ENCODE assay signal across 8 mouse cellular contexts in the genomic region with DNA sequence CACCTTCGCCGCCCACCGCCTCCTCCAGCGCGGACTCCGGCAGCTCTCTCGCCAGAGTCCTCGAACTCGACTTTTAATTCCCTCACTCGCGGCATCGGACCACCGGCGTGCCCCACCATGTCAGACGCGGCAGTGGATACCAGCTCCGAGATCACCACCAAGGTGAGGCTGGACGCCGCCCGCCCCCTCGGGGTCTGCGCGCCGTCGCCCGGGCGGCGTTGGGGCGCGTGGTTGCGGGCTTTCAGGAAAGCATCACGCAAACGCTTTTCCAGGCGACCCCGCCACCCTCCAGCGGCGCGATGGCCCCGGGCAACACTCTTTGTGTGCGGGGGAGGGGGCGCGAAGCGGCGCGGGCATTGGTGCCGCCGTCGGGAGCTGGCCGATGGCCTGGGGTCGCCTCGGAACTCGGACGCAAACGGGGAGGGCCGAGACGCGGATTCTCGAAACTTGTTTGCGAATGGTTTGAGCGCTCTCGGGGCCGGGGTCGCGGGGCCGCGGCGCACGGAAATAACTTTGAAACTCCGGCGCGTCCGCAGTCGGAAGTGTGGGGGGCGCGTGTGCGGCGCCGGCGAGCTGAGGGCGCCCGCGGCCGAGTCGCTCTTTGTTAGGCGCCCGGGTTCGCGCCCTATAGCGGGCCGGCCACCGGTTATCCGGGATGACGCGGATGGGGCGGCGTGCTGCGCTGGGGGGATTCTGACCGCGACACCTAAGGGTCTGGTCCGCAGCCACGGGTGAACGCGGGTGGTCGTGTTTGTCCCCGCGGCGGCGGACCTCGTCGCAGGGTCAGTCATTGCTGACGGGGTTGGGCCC. TPM values are rescaled to one million over a fixed set of nuclear protein-coding genes. Genes with fewer than 3 reads are reported as not detected.
DNase-seq lines count a peak whose midpoint lies in the region; ATAC-seq and TF ChIP-seq lines count a peak whose summit lies in the region.

No protein-coding gene starts in this region.

- H3K4me2 ChIP-seq in kidney, embryonic 14.5 days (replicated peaks; ENCODE audit: low read depth, low read length) = peak overlapping the region; percentile 86
- peak overlapping the region; percentile 96 for H3K4me2 ChIP-seq in lung, embryonic 16.5 days (ENCODE audit: low read depth, low read length)

- H3K27me3 ChIP-seq in heart, adult 2 months (ENCODE audit: control insufficient read depth, insufficient read depth, low read length) = no peaks in the 10 kb centered on the region
- no peaks in the 10 kb centered on the region for H3K27me3 ChIP-seq in kidney, embryonic 14.5 days (ENCODE audit: control insufficient read depth, insufficient read depth, low read length)
- no peaks in the 10 kb centered on the region for H3K27me3 ChIP-seq in lung, embryonic 16.5 days (ENCODE audit: control insufficient read depth, insufficient read depth, low read depth, low read length)
- H3K27me3 ChIP-seq in small intestine, adult 2 months (ENCODE audit: control insufficient read depth, insufficient read depth, low read length) = no peaks in the 10 kb centered on the region

- peak; percentile 2; the same call in 1 of the 2 replicates for ATAC-seq in kidney, embryonic 14.5 days (ENCODE audit: low FRiP score, low TSS enrichment)
- ATAC-seq in lung, embryonic 16.5 days (ENCODE audit: low read depth) = no peak
- no peak for ATAC-seq in inflammation-experienced regulatory T-cells, adult 6 months

- H3K4me3 ChIP-seq in layer of hippocampus, adult 2 months = peak overlapping the region; percentile 93
- H3K4me3 ChIP-seq in heart, adult 2 months = peak overlapping the region; percentile 91
- H3K4me3 ChIP-seq in kidney, embryonic 14.5 days (ENCODE audit: low read length) = peak overlapping the region; percentile 100
- peak overlapping the region; percentile 96 for H3K4me3 ChIP-seq in lung, embryonic 16.5 days (ENCODE audit: low read length)
- peak overlapping the region; percentile 90 for H3K4me3 ChIP-seq in small intestine, adult 2 months (ENCODE audit: low read depth, low read length)

- no peak for TF ChIP-seq CTCF in layer of hippocampus, adult 2 months (conservative IDR thresholded peaks at IDR 0.05)
- no peak for TF ChIP-seq CTCF in heart, adult 2 months (IDR thresholded peaks at IDR 0.05)
- TF ChIP-seq CTCF in small intestine, adult 2 months (IDR thresholded peaks at IDR 0.05; ENCODE audit: extremely low read depth, insufficient read length, insufficient replicate concordance, low read depth, low read length) = no peak

- no peak for TF ChIP-seq POLR2A in heart, adult 2 months (IDR thresholded peaks at IDR 0.05; ENCODE audit: insufficient read depth, low read depth, low read length)
- peak; percentile 52; the same call in 1 of the 2 replicates for TF ChIP-seq POLR2A in small intestine, adult 2 months (IDR thresholded peaks at IDR 0.05; ENCODE audit: low read depth, low read length)

- peaks cover 5% of the 10 kb centered on the region; the same call in 1 of the 2 replicates for H3K4me1 ChIP-seq in heart, adult 2 months (ENCODE audit: control insufficient read depth, insufficient read depth, low read length)
- H3K4me1 ChIP-seq in kidney, embryonic 14.5 days (ENCODE audit: control insufficient read depth, insufficient read depth, low read length) = peaks cover 17% of the 10 kb centered on the region
- H3K4me1 ChIP-seq in lung, embryonic 16.5 days (replicated peaks; ENCODE audit: control insufficient read depth, insufficient read depth, low read length) = peaks cover 51% of the 10 kb centered on the region
- H3K4me1 ChIP-seq in small intestine, adult 2 months (ENCODE audit: control insufficient read depth, insufficient read depth, insufficient read length, low read length) = peaks cover 13% of the 10 kb centered on the region

- DNase-seq in layer of hippocampus, adult 2 months (ENCODE audit: low spot score in 2 of 2) = peak in 1 of 2 experiments; percentile 41
- DNase-seq in layer of hippocampus, adult 9-10 months (ENCODE audit: low spot score) = no peak
- peak; percentile 74 to 79 for DNase-seq in cerebellum, postnatal 10 days
- peak; percentile 61 to 70 for DNase-seq in heart, adult 2 months

- no peaks in the 10 kb centered on the region for H3K36me3 ChIP-seq in heart, adult 2 months (ENCODE audit: control insufficient read depth, insufficient read depth, low read length)
- H3K36me3 ChIP-seq in kidney, embryonic 14.5 days (ENCODE audit: control insufficient read depth, insufficient read depth, low read length) = peaks cover 28% of the 10 kb centered on the region
- peaks cover 16% of the 10 kb centered on the region for H3K36me3 ChIP-seq in lung, embryonic 16.5 days (ENCODE audit: control insufficient read depth, insufficient read depth, low read length)
- H3K36me3 ChIP-seq in small intestine, adult 2 months (ENCODE audit: control insufficient read depth, insufficient read depth, low read length) = peaks cover 12% of the 10 kb centered on the region

- intact Hi-C loops in heart, adult 2 months (cut with DNase I) = no loop called here

- H3K79me2 ChIP-seq in heart, adult 2 months (replicated peaks; ENCODE audit: control insufficient read depth, insufficient read depth, low read length) = peaks cover 2% of the 10 kb centered on the region

- no peak for TF ChIP-seq EP300 in heart, adult 2 months (IDR thresholded peaks at IDR 0.05; ENCODE audit: insufficient read depth, low read depth, low read length)

- peak overlapping the region; percentile 94 for H3K27ac ChIP-seq in layer of hippocampus, adult 2 months
- peak overlapping the region; percentile 100 for H3K27ac ChIP-seq in heart, adult 2 months
- H3K27ac ChIP-seq in kidney, embryonic 14.5 days (ENCODE audit: low read depth, low read length) = peak overlapping the region; percentile 95
- H3K27ac ChIP-seq in lung, embryonic 16.5 days (ENCODE audit: low read length) = peak overlapping the region; percentile 92
- peak overlapping the region; percentile 77 for H3K27ac ChIP-seq in small intestine, adult 2 months (ENCODE audit: insufficient read depth, low read depth, low read length)

- H3K9ac ChIP-seq in heart, adult 2 months (ENCODE audit: low read depth, low read length) = peak overlapping the region; percentile 98
- peak overlapping the region; percentile 100 for H3K9ac ChIP-seq in kidney, embryonic 14.5 days (ENCODE audit: low read depth, low read length)
- H3K9ac ChIP-seq in lung, embryonic 16.5 days (ENCODE audit: low read length) = peak overlapping the region; percentile 100

- no peaks in the 10 kb centered on the region for H3K9me3 ChIP-seq in kidney, embryonic 14.5 days (ENCODE audit: control insufficient read depth, low read length)
- H3K9me3 ChIP-seq in lung, embryonic 16.5 days (ENCODE audit: control insufficient read depth, low read length) = no peaks in the 10 kb centered on the region

- WGBS in heart, adult 2 months = under 1% methylated on average over 111 of the region's 111 CpGs
- WGBS in kidney, embryonic 14.5 days = under 1% methylated on average over 105 of the region's 111 CpGs
- WGBS in lung, embryonic 16.5 days = under 1% methylated on average over 104 of the region's 111 CpGs
- under 1% methylated on average over 111 of the region's 111 CpGs for WGBS in small intestine, adult 2 months

RNA-seq across cellular contexts. Expression of a gene that starts 0.5 kb away (rescaled TPM):
- 100 to 1,000 TPM; 478 to 491 TPM for total RNA-seq in layer of hippocampus, adult 2 months (2021)
- 100 to 1,000 TPM; 200 to 227 TPM for total RNA-seq in heart, adult 2 months (2021)
- 169 and 177 TPM in 2 replicates for polyA plus RNA-seq in heart, adult 2 months (2012; rRNA removed)
- 3,750 and 4,450 TPM in 2 replicates for polyA plus RNA-seq in kidney, embryonic 14.5 days (2014; fragmentation: Nextera tagmentation; extraction: Ambion mirVana)
- polyA plus RNA-seq in lung, embryonic 16.5 days (2015; fragmentation: Nextera tagmentation; extraction: Ambion mirVana) = 2,358 and 2,609 TPM in 2 replicates
- 212 and 749 TPM in 2 replicates for polyA plus RNA-seq in small intestine, adult 2 months (2012; rRNA removed)
- polyA plus RNA-seq in inflammation-experienced regulatory T-cells, adult 6 months (2017; shearing (Covaris generic)) = 1,000 to 10,000 TPM; 2,583 to 3,807 (median 2,925) TPM

RNA-seq across cellular contexts. Expression of a gene that starts 55.4 kb away (rescaled TPM):
- total RNA-seq in layer of hippocampus, adult 2 months (2021) = 10 to 100 TPM; 49.0 to 54.7 TPM
- 10 to 100 TPM; 40.4 to 47.6 TPM for total RNA-seq in heart, adult 2 months (2021)
- polyA plus RNA-seq in heart, adult 2 months (2012; rRNA removed) = 27.9 and 39.2 TPM in 2 replicates
- 65.5 and 71.7 TPM in 2 replicates for polyA plus RNA-seq in kidney, embryonic 14.5 days (2014; fragmentation: Nextera tagmentation; extraction: Ambion mirVana)
- 46.9 and 50.2 TPM in 2 replicates for polyA plus RNA-seq in lung, embryonic 16.5 days (2015; fragmentation: Nextera tagmentation; extraction: Ambion mirVana)
- 4.0 and 9.7 TPM in 2 replicates for polyA plus RNA-seq in small intestine, adult 2 months (2012; rRNA removed)
- 10 to 100 TPM; 17.7 to 21.6 (median 18.1) TPM for polyA plus RNA-seq in inflammation-experienced regulatory T-cells, adult 6 months (2017; shearing (Covaris generic))

RNA-seq across cellular contexts. Expression of a gene that starts 55.7 kb away (rescaled TPM):
- 10 to 100 TPM; 19.5 to 20.6 TPM for total RNA-seq in layer of hippocampus, adult 2 months (2021)
- 10 to 100 TPM; 11.2 to 12.0 TPM for total RNA-seq in heart, adult 2 months (2021)
- polyA plus RNA-seq in heart, adult 2 months (2012; rRNA removed) = 18.2 and 22.4 TPM in 2 replicates
- polyA plus RNA-seq in kidney, embryonic 14.5 days (2014; fragmentation: Nextera tagmentation; extraction: Ambion mirVana) = 40.4 and 45.4 TPM in 2 replicates
- 34.1 and 35.1 TPM in 2 replicates for polyA plus RNA-seq in lung, embryonic 16.5 days (2015; fragmentation: Nextera tagmentation; extraction: Ambion mirVana)
- 10.7 and 18.4 TPM in 2 replicates for polyA plus RNA-seq in small intestine, adult 2 months (2012; rRNA removed)
- polyA plus RNA-seq in inflammation-experienced regulatory T-cells, adult 6 months (2017; shearing (Covaris generic)) = 10 to 100 TPM; 14.5 to 17.0 (median 15.8) TPM
